Mouse (Mus musculus): ENCODE results near the gene Smad1.

GRCm38 (mm10) chr8:79372960-79373359 is 26.4 kb downstream of the Smad1 start:
- TF ChIP-seq POLR2A (IDR thresholded peaks at IDR 0.05; ENCODE audit: insufficient read depth, low read depth, low read length) (no peak), CTCF (IDR thresholded peaks at IDR 0.05; ENCODE audit: insufficient read depth, low read depth, low read length) (no peak)

Data from olfactory bulb, adult 2 months (tissue).